Mouse (Mus musculus) embryonic facial prominence, embryonic 12.5 days (tissue): ENCODE data around the gene Il10. TPM values are rescaled to one million over a fixed set of nuclear protein-coding genes. Genes with fewer than 3 reads are reported as not detected.

Source experiments
- ATAC-seq: fragments of 200-750 bp; cut with Nextera tagmentation; 2 replicates; pipeline ENCODE4 v1.8.0; 2017; ENCODE audit not compliant: insufficient number of reproducible peaks, insufficient read depth, low FRiP score, low TSS enrichment
- H3K27ac ChIP-seq: fragments of 300-500 bp; sonication (generic); 2 replicates; pipeline ENCODE4 v1.5.1; 2016; ENCODE audit warnings: mild to moderate bottlenecking
- H3K27me3 ChIP-seq: fragments of 300-500 bp; sonication (generic); 2 replicates; pipeline ENCODE4 v1.6.1; 2016; ENCODE audit warnings: mild to moderate bottlenecking, moderate library complexity
- H3K36me3 ChIP-seq: fragments of 300-500 bp; sonication (generic); 2 replicates; pipeline ENCODE4 v1.6.1; 2016; ENCODE audit warnings: mild to moderate bottlenecking
- H3K4me1 ChIP-seq: fragments of 300-500 bp; sonication (generic); 2 replicates; pipeline ENCODE4 v1.6.1; 2016
- H3K4me2 ChIP-seq: fragments of 300-500 bp; sonication (generic); replicated peaks from 2 replicates; pipeline ENCODE4 v1.6.1; 2016; ENCODE audit warnings: mild to moderate bottlenecking, moderate library complexity
- H3K4me3 ChIP-seq: fragments of 300-500 bp; sonication (generic); 2 replicates; pipeline ENCODE4 v1.5.1; 2016; ENCODE audit warnings: mild to moderate bottlenecking
- H3K9ac ChIP-seq: fragments of 300-500 bp; sonication (generic); 2 replicates; pipeline ENCODE4 v1.6.1; 2016; ENCODE audit warnings: mild to moderate bottlenecking, moderate library complexity
- H3K9me3 ChIP-seq: fragments of 300-500 bp; sonication (generic); 2 replicates; pipeline ENCODE4 v1.6.1; 2016; ENCODE audit warnings: mild to moderate bottlenecking, moderate library complexity
- WGBS: fragments of 180-500 bp; shearing (Covaris S2); methylation state at CpG from one replicate; pipeline ENCODE4 v1.1.7; 2016; 5-methylcytosine and 5-hydroxymethylcytosine counted together
- polyA plus RNA-seq: library from polyadenylated mRNA; unstranded; fragments of >200 nt; fragmentation: Nextera tagmentation; extraction: Ambion mirVana; gene quantifications from 2 replicates; pipeline ENCODE4 v1.2.1, GENCODE M21; 2016

The Il10 gene
- polyA plus RNA-seq, 1 experiment from 2014 or later, result not detected

GRCm38 (mm10) chr1:131053239-131053638 lies 33.6 kb downstream of the Il10 start:
- no peak overlapping the region for H3K27ac ChIP-seq
- 5% methylated on average over 8 of the region's 8 CpGs for WGBS
- no peak overlapping the region for H3K4me2 ChIP-seq
- H3K9ac ChIP-seq, result no peak overlapping the region
- H3K27me3 ChIP-seq, result no peaks in the 10 kb centered on the region
- no peak; the same call in 1 of the 2 replicates for ATAC-seq
- H3K4me3 ChIP-seq, result no peak overlapping the region
- peaks cover 40% of the 10 kb centered on the region for H3K36me3 ChIP-seq
- no peaks in the 10 kb centered on the region for H3K9me3 ChIP-seq
- peaks cover 9% of the 10 kb centered on the region; the same call in 1 of the 2 replicates for H3K4me1 ChIP-seq

GRCm38 (mm10) chr1:131053656-131054055 lies 34.0 kb downstream of the Il10 start:
- Histone ChIP-seq H3K4me1 (peaks cover 13% of the 10 kb centered on the region), H3K4me3 (no peak overlapping the region), H3K4me2 (no peak overlapping the region), H3K9me3 (no peaks in the 10 kb centered on the region), H3K27me3 (no peaks in the 10 kb centered on the region), H3K36me3 (peaks cover 40% of the 10 kb centered on the region), H3K27ac (no peak overlapping the region), H3K9ac (no peak overlapping the region)
- ATAC-seq, result no peak
- WGBS, result 49% methylated on average over 4 of the region's 4 CpGs

GRCm38 (mm10) chr1:131054251-131054650 lies 34.6 kb downstream of the Il10 start:
- 82% methylated on average over 4 of the region's 4 CpGs for WGBS
- peaks cover 19% of the 10 kb centered on the region for H3K4me1 ChIP-seq
- no peak overlapping the region for H3K27ac ChIP-seq
- peaks cover 40% of the 10 kb centered on the region for H3K36me3 ChIP-seq
- H3K9ac ChIP-seq, result no peak overlapping the region
- H3K4me2 ChIP-seq, result no peak overlapping the region
- H3K27me3 ChIP-seq, result no peaks in the 10 kb centered on the region
- H3K9me3 ChIP-seq, result no peaks in the 10 kb centered on the region
- H3K4me3 ChIP-seq, result no peak overlapping the region
- no peak for ATAC-seq

GRCm38 (mm10) chr1:131058431-131058830 lies 38.8 kb downstream of the Il10 start:
- Histone ChIP-seq H3K4me1 (peaks cover 29% of the 10 kb centered on the region), H3K4me2 (no peak overlapping the region), H3K9ac (no peak overlapping the region), H3K27ac (no peak overlapping the region), H3K9me3 (no peaks in the 10 kb centered on the region), H3K4me3 (no peak overlapping the region), H3K36me3 (peaks cover 40% of the 10 kb centered on the region), H3K27me3 (no peaks in the 10 kb centered on the region)
- WGBS, result 68% methylated on average over 7 of the region's 7 CpGs
- no peak for ATAC-seq

GRCm38 (mm10) chr1:131059411-131059810 lies 39.8 kb downstream of the Il10 start:
- H3K27ac ChIP-seq, result no peak overlapping the region
- H3K36me3 ChIP-seq, result peaks cover 37% of the 10 kb centered on the region
- no peak for ATAC-seq
- WGBS, result 54% methylated on average over 1 of the region's 1 CpGs
- H3K9me3 ChIP-seq, result no peaks in the 10 kb centered on the region
- H3K27me3 ChIP-seq, result no peaks in the 10 kb centered on the region
- H3K4me3 ChIP-seq, result no peak overlapping the region
- H3K4me2 ChIP-seq, result no peak overlapping the region
- peaks cover 36% of the 10 kb centered on the region for H3K4me1 ChIP-seq
- H3K9ac ChIP-seq, result no peak overlapping the region

GRCm38 (mm10) chr1:131059841-131060240 lies 40.2 kb downstream of the Il10 start:
- 89% methylated on average over 5 of the region's 5 CpGs for WGBS
- no peak overlapping the region for H3K4me2 ChIP-seq
- no peak overlapping the region for H3K4me3 ChIP-seq
- no peaks in the 10 kb centered on the region for H3K27me3 ChIP-seq
- H3K9ac ChIP-seq, result no peak overlapping the region
- H3K27ac ChIP-seq, result no peak overlapping the region
- peaks cover 36% of the 10 kb centered on the region for H3K4me1 ChIP-seq
- ATAC-seq, result no peak
- H3K36me3 ChIP-seq, result peaks cover 33% of the 10 kb centered on the region
- no peaks in the 10 kb centered on the region for H3K9me3 ChIP-seq

- Histone ChIP-seq H3K4me3 (no peak overlapping the region), H3K27ac (no peak overlapping the region), H3K4me2 (no peak overlapping the region), H3K9ac (no peak overlapping the region), H3K4me1 (peaks cover 36% of the 10 kb centered on the region), H3K36me3 (peaks cover 26% of the 10 kb centered on the region), H3K9me3 (no peaks in the 10 kb centered on the region), H3K27me3 (no peaks in the 10 kb centered on the region)
- WGBS, result 56% methylated on average over 13 of the region's 13 CpGs
- ATAC-seq, result no peak
Measured at GRCm38 (mm10) chr1:131060290-131061253, 40.9 kb downstream of the Il10 start.

- Histone ChIP-seq H3K27ac (no peak overlapping the region), H3K36me3 (peaks cover 13% of the 10 kb centered on the region), H3K27me3 (no peaks in the 10 kb centered on the region), H3K9ac (no peak overlapping the region), H3K9me3 (no peaks in the 10 kb centered on the region), H3K4me1 (peaks cover 36% of the 10 kb centered on the region), H3K4me3 (no peak overlapping the region), H3K4me2 (no peak overlapping the region)
- 80% methylated on average over 7 of the region's 7 CpGs for WGBS
- no peak for ATAC-seq
Measured at GRCm38 (mm10) chr1:131061740-131062254, 42.2 kb downstream of the Il10 start.

GRCm38 (mm10) chr1:131062821-131063220 lies 43.2 kb downstream of the Il10 start:
- no peak overlapping the region for H3K4me3 ChIP-seq
- H3K4me2 ChIP-seq, result no peak overlapping the region
- no peak for ATAC-seq
- peaks cover 36% of the 10 kb centered on the region for H3K4me1 ChIP-seq
- no peak overlapping the region for H3K9ac ChIP-seq
- peaks cover 3% of the 10 kb centered on the region; the same call in 1 of the 2 replicates for H3K36me3 ChIP-seq
- no peaks in the 10 kb centered on the region for H3K9me3 ChIP-seq
- no peaks in the 10 kb centered on the region for H3K27me3 ChIP-seq
- H3K27ac ChIP-seq, result no peak overlapping the region
- 78% methylated on average over 6 of the region's 6 CpGs for WGBS

- H3K27ac ChIP-seq, result no peak overlapping the region
- no peaks in the 10 kb centered on the region for H3K27me3 ChIP-seq
- 74% methylated on average over 6 of the region's 6 CpGs for WGBS
- H3K4me2 ChIP-seq, result no peak overlapping the region
- H3K36me3 ChIP-seq, result no peaks in the 10 kb centered on the region
- no peak for ATAC-seq
- no peaks in the 10 kb centered on the region for H3K9me3 ChIP-seq
- peaks cover 27% of the 10 kb centered on the region for H3K4me1 ChIP-seq
- no peak overlapping the region for H3K4me3 ChIP-seq
- no peak overlapping the region for H3K9ac ChIP-seq
Measured at GRCm38 (mm10) chr1:131064202-131064601, 44.6 kb downstream of the Il10 start.

- no peak overlapping the region for H3K4me2 ChIP-seq
- H3K9me3 ChIP-seq, result no peaks in the 10 kb centered on the region
- H3K4me1 ChIP-seq, result peaks cover 18% of the 10 kb centered on the region; the same call in 1 of the 2 replicates
- no peaks in the 10 kb centered on the region for H3K27me3 ChIP-seq
- H3K36me3 ChIP-seq, result no peaks in the 10 kb centered on the region
- no peak overlapping the region for H3K9ac ChIP-seq
- H3K27ac ChIP-seq, result no peak overlapping the region
- H3K4me3 ChIP-seq, result no peak overlapping the region
- 88% methylated on average over 10 of the region's 10 CpGs for WGBS
- ATAC-seq, result no peak
Measured at GRCm38 (mm10) chr1:131068011-131068727, 48.5 kb downstream of the Il10 start.
